Mouse (Mus musculus) kidney, embryonic 16.5 days (tissue): Measurements from ENCODE around the gene Tnrc6a. TPM values are rescaled to one million over a fixed set of nuclear protein-coding genes. Genes with fewer than 3 reads are reported as not detected.

Source experiments
- ATAC-seq: fragments of 200-750 bp; cut with Nextera tagmentation; 2 replicates; pipeline ENCODE4 v1.8.0; 2017; ENCODE audit warnings: moderate TSS enrichment; ENCODE audit not compliant: low FRiP score, low TSS enrichment
- H3K27ac ChIP-seq: fragments of 300-500 bp; sonication (generic); 2 replicates; pipeline ENCODE4 v1.5.1; 2014; ENCODE audit warnings: low read length
- H3K27me3 ChIP-seq: fragments of 300-500 bp; sonication (generic); 2 replicates; pipeline ENCODE4 v1.6.1; 2014; ENCODE audit warnings: low read length, control low read depth, mixed read lengths; ENCODE audit not compliant: insufficient read depth
- H3K36me3 ChIP-seq: fragments of 300-500 bp; sonication (generic); 2 replicates; pipeline ENCODE4 v1.6.1; 2014; ENCODE audit warnings: low read length, control low read depth, mixed read lengths; ENCODE audit not compliant: insufficient read depth
- H3K4me1 ChIP-seq: fragments of 300-500 bp; sonication (generic); 2 replicates; pipeline ENCODE4 v1.6.1; 2014; ENCODE audit warnings: low read length, control low read depth, mixed read lengths; ENCODE audit not compliant: insufficient read depth
- H3K4me2 ChIP-seq: fragments of 300-500 bp; sonication (generic); replicated peaks from 2 replicates; pipeline ENCODE4 v1.6.1; 2014; ENCODE audit warnings: low read depth, low read length
- H3K4me3 ChIP-seq: fragments of 300-500 bp; sonication (generic); 2 replicates; pipeline ENCODE4 v1.5.1; 2014; ENCODE audit warnings: mild to moderate bottlenecking, low read length
- H3K9ac ChIP-seq: fragments of 300-500 bp; sonication (generic); replicated peaks from 2 replicates; pipeline ENCODE4 v1.6.1; 2014; ENCODE audit warnings: low read length
- H3K9me3 ChIP-seq: fragments of 300-500 bp; sonication (generic); 2 replicates; pipeline ENCODE4 v1.6.1; 2016; ENCODE audit warnings: low read length, control low read depth
- WGBS: fragments of 180-500 bp; shearing (Covaris S2); extraction: QIAGEN DNeasy Blood & Tissue Kit; methylation state at CpG from one replicate; pipeline ENCODE4 v1.1.7; 2014; 5-methylcytosine and 5-hydroxymethylcytosine counted together
- polyA plus RNA-seq: library from polyadenylated mRNA; unstranded; fragments of >200 nt; fragmentation: Nextera tagmentation; extraction: Ambion mirVana; gene quantifications from 2 replicates; pipeline ENCODE4 v1.2.1, GENCODE M21; 2015

The Tnrc6a gene
- polyA plus RNA-seq, 1 experiment from 2014 or later, result 34.9 TPM

DNA sequence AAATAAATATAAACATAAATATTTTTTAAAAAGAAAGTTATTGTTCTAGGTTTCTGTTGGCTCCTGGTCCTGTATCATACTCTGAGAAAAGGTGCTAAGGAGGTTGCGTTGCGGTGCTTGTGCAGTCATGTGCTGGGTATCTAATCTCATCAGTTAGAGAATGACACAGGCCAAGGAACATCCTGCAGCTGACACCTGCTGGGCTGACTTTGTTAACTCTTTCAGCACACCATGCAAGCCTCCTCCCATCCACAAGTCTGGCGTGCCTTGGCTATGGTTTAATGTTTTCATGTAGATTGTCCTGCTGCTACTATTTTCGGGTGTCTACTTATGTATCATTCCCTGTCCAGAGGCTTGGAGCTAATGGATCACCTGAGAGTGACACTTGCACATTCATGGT, 14.3 kb downstream of the Tnrc6a start:
- Histone ChIP-seq H3K9me3 (no peaks in the 10 kb centered on the region), H3K27me3 (no peaks in the 10 kb centered on the region), H3K9ac (no peak overlapping the region), H3K4me1 (peaks cover 45% of the 10 kb centered on the region), H3K4me3 (no peak overlapping the region), H3K27ac (no peak overlapping the region), H3K4me2 (no peak overlapping the region), H3K36me3 (peaks cover 24% of the 10 kb centered on the region; the same call in 1 of the 2 replicates)
- WGBS, result 72% methylated on average over 4 of the region's 4 CpGs
- ATAC-seq, result no peak

DNA sequence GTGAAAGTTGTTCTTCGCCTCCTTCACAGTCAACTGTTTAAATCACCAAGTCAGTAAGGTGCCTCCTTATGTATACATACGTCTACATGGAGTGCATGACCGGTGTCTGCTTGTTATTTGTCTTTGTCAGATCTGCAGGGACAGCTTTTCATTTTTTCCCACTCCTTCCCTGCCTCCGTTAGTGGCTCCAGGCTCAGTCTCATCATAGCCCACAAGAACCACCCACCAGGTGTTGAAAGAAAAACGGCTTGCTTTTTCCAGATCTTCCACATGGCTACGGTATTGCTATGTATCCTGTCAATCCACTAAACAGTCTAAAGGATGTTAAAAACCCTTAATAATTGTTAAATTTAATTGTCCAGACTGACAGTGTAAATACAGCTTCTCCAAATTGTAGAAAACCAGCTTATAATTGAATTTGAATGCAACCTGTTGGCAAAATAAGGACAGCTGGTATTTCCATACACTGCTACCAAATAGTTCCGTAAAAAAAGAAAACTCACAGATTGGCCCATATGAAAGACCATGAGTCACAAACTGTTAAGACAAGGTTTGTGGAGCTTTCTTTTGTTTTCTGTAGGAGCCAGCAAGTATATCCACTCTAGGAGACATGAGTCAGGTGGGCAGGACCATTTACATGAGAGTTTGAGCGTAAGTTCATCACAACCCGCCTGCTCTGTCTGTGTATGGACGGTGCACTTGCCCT, 22.6 kb downstream of the Tnrc6a start:
- ATAC-seq, result no peak
- no peak overlapping the region for H3K9ac ChIP-seq
- no peak overlapping the region for H3K27ac ChIP-seq
- no peaks in the 10 kb centered on the region for H3K9me3 ChIP-seq
- no peaks in the 10 kb centered on the region for H3K4me1 ChIP-seq
- no peaks in the 10 kb centered on the region for H3K27me3 ChIP-seq
- 85% methylated on average over 10 of the region's 10 CpGs for WGBS
- H3K4me2 ChIP-seq, result no peak overlapping the region
- H3K4me3 ChIP-seq, result no peak overlapping the region
- H3K36me3 ChIP-seq, result peaks cover 18% of the 10 kb centered on the region; the same call in 1 of the 2 replicates

DNA sequence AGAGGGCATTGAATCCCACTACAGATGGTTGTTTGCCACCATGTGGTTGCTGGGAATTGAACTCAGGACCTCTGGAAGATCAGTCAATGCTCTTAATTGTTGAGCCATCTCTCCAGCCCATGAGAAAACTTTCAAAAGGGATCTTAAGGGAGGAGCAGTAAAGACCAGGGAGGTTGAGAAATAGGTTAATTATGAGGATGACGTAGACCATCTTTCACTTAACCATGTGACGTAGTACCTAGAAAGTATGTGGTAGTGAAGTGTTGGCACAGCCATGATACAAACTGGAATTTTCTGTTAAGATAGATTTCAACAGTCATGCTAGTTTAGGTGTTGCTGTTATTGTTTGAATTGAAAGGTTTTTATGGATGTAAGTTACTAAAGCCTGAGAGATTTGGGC, 24.1 kb downstream of the Tnrc6a start:
- no peak for ATAC-seq
- no peaks in the 10 kb centered on the region for H3K9me3 ChIP-seq
- H3K36me3 ChIP-seq, result peaks cover 16% of the 10 kb centered on the region; the same call in 1 of the 2 replicates
- H3K4me1 ChIP-seq, result no peaks in the 10 kb centered on the region
- WGBS, result 98% methylated on average over 2 of the region's 2 CpGs
- no peak overlapping the region for H3K9ac ChIP-seq
- no peaks in the 10 kb centered on the region for H3K27me3 ChIP-seq
- no peak overlapping the region for H3K4me2 ChIP-seq
- no peak overlapping the region for H3K27ac ChIP-seq
- H3K4me3 ChIP-seq, result no peak overlapping the region

GRCm38 (mm10) chr7:123148935-123149334, 25.2 kb downstream of the Tnrc6a start:
- Histone ChIP-seq H3K27ac (no peak overlapping the region), H3K9ac (no peak overlapping the region), H3K4me2 (no peak overlapping the region), H3K36me3 (peaks cover 20% of the 10 kb centered on the region; the same call in 1 of the 2 replicates), H3K27me3 (no peaks in the 10 kb centered on the region), H3K4me1 (no peaks in the 10 kb centered on the region), H3K4me3 (no peak overlapping the region), H3K9me3 (no peaks in the 10 kb centered on the region)
- WGBS, result 84% methylated on average over 9 of the region's 9 CpGs
- no peak for ATAC-seq

- H3K27ac ChIP-seq, result no peak overlapping the region
- ATAC-seq, result no peak
- 93% methylated on average over 10 of the region's 10 CpGs for WGBS
- no peaks in the 10 kb centered on the region for H3K4me1 ChIP-seq
- H3K9ac ChIP-seq, result no peak overlapping the region
- H3K4me3 ChIP-seq, result no peak overlapping the region
- H3K36me3 ChIP-seq, result peaks cover 51% of the 10 kb centered on the region
- H3K27me3 ChIP-seq, result no peaks in the 10 kb centered on the region
- no peaks in the 10 kb centered on the region for H3K9me3 ChIP-seq
- no peak overlapping the region for H3K4me2 ChIP-seq
Observed at GRCm38 (mm10) chr7:123162346-123162745, 38.7 kb downstream of the Tnrc6a start.

- H3K36me3 ChIP-seq, result peaks cover 75% of the 10 kb centered on the region
- H3K9ac ChIP-seq, result no peak overlapping the region
- H3K9me3 ChIP-seq, result no peaks in the 10 kb centered on the region
- no peaks in the 10 kb centered on the region for H3K4me1 ChIP-seq
- H3K27me3 ChIP-seq, result no peaks in the 10 kb centered on the region
- no peak overlapping the region for H3K4me2 ChIP-seq
- 84% methylated on average over 2 of the region's 2 CpGs for WGBS
- H3K27ac ChIP-seq, result no peak overlapping the region
- H3K4me3 ChIP-seq, result no peak overlapping the region
- no peak for ATAC-seq
Observed at GRCm38 (mm10) chr7:123167436-123167835, 43.8 kb downstream of the Tnrc6a start.

DNA sequence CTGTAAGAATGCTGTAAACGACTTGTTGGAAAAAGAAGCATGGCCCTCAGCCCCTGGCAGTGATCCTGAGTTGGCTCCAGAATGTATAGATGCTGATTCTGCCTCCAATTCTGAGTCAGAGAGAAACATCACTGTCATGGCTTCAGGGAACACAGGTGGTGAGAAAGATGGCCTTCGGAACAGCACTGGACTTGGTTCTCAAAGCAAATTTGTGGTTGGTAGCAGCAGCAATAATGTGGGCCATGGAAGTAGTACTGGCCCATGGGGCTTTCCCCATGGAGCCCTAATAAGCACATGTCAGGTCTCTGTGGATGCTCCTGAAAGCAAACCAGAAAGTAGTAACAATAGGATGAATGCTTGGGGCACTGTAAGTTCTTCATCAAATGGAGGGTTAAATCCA, 45.9 kb downstream of the Tnrc6a start:
- Histone ChIP-seq H3K27ac (no peak overlapping the region), H3K27me3 (no peaks in the 10 kb centered on the region), H3K36me3 (peaks cover 69% of the 10 kb centered on the region), H3K4me3 (no peak overlapping the region), H3K4me1 (no peaks in the 10 kb centered on the region), H3K9me3 (no peaks in the 10 kb centered on the region), H3K4me2 (no peak overlapping the region), H3K9ac (no peak overlapping the region)
- no peak for ATAC-seq
- WGBS, result 93% methylated on average over 2 of the region's 2 CpGs

DNA sequence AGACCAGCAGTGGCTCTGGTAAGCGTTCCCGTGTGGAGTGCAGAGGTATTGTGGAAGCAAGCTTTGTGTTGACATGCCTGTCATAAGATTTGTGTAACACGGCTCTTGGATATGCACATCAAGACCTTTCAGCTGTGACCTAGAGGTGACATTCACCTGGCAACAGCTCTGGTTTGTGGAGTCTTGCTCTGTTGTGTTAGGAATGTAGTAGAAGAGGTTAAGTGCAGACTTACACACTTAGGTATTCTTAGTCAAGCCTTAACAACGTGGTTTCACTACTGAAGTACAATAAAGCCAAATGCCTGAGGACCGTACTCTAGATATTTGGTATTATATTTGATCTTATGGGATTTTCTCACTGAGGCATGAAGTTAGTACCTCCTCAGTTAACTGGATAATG, 48.4 kb downstream of the Tnrc6a start:
- Histone ChIP-seq H3K4me2 (no peak overlapping the region), H3K4me1 (no peaks in the 10 kb centered on the region), H3K27ac (no peak overlapping the region), H3K4me3 (no peak overlapping the region), H3K36me3 (peaks cover 60% of the 10 kb centered on the region), H3K9me3 (no peaks in the 10 kb centered on the region), H3K9ac (no peak overlapping the region), H3K27me3 (no peaks in the 10 kb centered on the region)
- 87% methylated on average over 5 of the region's 5 CpGs for WGBS
- no peak for ATAC-seq

DNA sequence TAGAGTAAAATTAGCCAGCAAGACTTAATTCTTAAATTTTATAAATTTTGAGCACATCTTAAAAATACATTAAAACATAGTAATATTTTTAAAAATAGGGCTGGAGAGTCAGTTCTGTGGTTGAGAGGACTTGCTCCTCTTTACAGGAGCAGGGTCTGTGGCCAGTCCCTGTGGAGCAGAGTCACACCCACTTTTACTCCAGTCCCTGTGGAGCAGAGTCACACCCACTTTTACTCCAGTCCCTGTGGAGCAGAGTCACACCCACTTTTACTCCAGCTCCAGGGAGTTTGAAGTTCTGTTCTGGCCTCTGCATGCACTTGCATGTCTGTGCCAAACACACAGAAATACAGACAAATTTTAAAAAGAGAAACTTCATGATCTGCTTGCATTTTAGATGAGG, 53.5 kb downstream of the Tnrc6a start:
- H3K9me3 ChIP-seq, result no peaks in the 10 kb centered on the region
- H3K27me3 ChIP-seq, result no peaks in the 10 kb centered on the region
- no peaks in the 10 kb centered on the region for H3K4me1 ChIP-seq
- ATAC-seq, result no peak
- H3K36me3 ChIP-seq, result peaks cover 61% of the 10 kb centered on the region
- H3K4me3 ChIP-seq, result no peak overlapping the region
- H3K4me2 ChIP-seq, result no peak overlapping the region
- no peak overlapping the region for H3K9ac ChIP-seq
- no peak overlapping the region for H3K27ac ChIP-seq

GRCm38 (mm10) chr7:123181787-123182701, 58.4 kb downstream of the Tnrc6a start:
- peak; percentile 69; the same call in 1 of the 2 replicates for ATAC-seq
- 60% methylated on average over 20 of the region's 20 CpGs for WGBS

More at GRCm38 (mm10) chr7:123181787-123182701, 58.4 kb downstream of the Tnrc6a start:
- Histone ChIP-seq H3K9ac (no peak overlapping the region), H3K27ac (peak overlapping the region; percentile 55), H3K4me2 (no peak overlapping the region), H3K4me1 (no peaks in the 10 kb centered on the region), H3K9me3 (no peaks in the 10 kb centered on the region), H3K36me3 (peaks cover 71% of the 10 kb centered on the region), H3K27me3 (no peaks in the 10 kb centered on the region), H3K4me3 (no peak overlapping the region)
